Mouse (Mus musculus) C2C12 (cell line): ENCODE data around the gene Tgfbi.

Source experiments
- CEBPB ChIP-seq: IDR thresholded peaks from one replicate; pipeline ENCODE4 v1.6.1; 2011; ENCODE audit warnings: low read depth, mild to moderate bottlenecking, control low read depth, moderate library complexity
- CTCF ChIP-seq: IDR thresholded peaks from one replicate; pipeline ENCODE4 v1.5.1; 2011; ENCODE audit not compliant: control insufficient read depth, insufficient read depth, insufficient read length
- FOSL1 ChIP-seq: IDR thresholded peaks from one replicate; pipeline ENCODE4 v1.8.0; 2011; ENCODE audit warnings: mild to moderate bottlenecking, low read length; ENCODE audit not compliant: poor library complexity, insufficient read depth, severe bottlenecking
- MAX ChIP-seq: IDR thresholded peaks from one replicate; pipeline ENCODE4 v1.6.1; 2011; ENCODE audit warnings: mild to moderate bottlenecking, control low read depth
- MYOD1 ChIP-seq: IDR thresholded peaks from one replicate; pipeline ENCODE4 v1.6.1; 2011; ENCODE audit warnings: low read depth; ENCODE audit not compliant: control insufficient read depth, insufficient read length
- MYOG ChIP-seq: IDR thresholded peaks from one replicate; pipeline ENCODE4 v1.6.1; 2011; ENCODE audit not compliant: control insufficient read depth, insufficient read length; ENCODE audit errors: extremely low read depth
- USF1 ChIP-seq: IDR thresholded peaks from one replicate; pipeline ENCODE4 v1.6.1; 2011; ENCODE audit warnings: low read depth, mild to moderate bottlenecking, control low read depth, moderate library complexity

GRCm38 (mm10) chr13:56661914-56662621 lies 52.7 kb downstream of the Tgfbi start:
- no peak for TF ChIP-seq MAX
- no peak for TF ChIP-seq CTCF
- no peak for TF ChIP-seq FOSL1
- no peak for TF ChIP-seq MYOG
- TF ChIP-seq CEBPB = no peak
- TF ChIP-seq USF1 = no peak
- TF ChIP-seq MYOD1 = no peak
